Mouse (Mus musculus): Measurements from ENCODE around the gene Abcg4. TPM values are rescaled to one million over a fixed set of nuclear protein-coding genes. Genes with fewer than 3 reads are reported as not detected.

Abcg4 gene
- 28.7 and 33.5 TPM in 2 replicates for polyA plus RNA-seq (2012; rRNA removed)

GRCm38 (mm10) chr9:44288076-44288958 is at the start of gene Abcg4:
Abcg4 (minus strand) TSS chr9:44288615.

DNA sequence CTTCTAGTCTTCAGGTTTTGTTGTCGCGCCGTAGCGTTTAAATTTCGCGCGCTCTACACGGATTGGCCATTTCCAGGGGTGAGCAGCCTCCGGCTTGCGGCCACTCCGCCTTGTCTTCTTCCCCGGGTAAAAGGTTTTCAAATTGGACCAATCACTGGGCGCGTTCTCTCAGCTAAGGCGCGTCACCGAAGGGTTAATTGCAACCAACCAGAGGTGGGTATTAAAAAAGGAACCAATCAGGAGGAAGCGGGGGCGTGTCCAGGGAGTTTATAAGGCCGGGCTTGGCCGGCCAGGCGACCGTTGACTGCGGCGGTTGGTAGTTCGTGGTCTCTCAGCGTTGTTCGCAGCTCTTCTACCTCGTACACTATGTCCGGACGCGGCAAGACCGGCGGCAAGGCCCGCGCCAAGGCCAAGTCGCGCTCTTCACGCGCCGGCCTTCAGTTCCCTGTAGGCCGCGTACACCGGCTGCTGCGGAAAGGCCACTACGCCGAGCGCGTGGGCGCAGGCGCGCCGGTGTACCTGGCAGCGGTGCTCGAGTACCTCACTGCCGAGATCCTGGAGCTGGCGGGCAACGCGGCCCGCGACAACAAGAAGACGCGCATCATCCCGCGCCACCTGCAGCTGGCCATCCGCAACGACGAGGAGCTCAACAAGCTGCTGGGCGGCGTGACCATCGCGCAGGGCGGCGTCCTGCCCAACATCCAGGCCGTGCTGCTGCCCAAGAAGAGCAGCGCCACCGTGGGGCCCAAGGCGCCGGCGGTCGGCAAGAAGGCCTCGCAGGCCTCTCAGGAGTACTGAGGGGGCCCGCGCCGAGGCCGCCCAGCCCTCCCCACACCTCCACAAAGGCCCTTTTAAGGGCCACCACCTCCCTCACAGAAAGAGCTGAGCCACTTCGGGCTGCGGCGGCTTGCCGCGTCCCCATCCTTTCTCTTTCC is 46.2 kb upstream of the Abcg4 start, which contains the start of gene H2afx:
Gene H2afx, plus strand, starts transcription at position 299 of the 935 bp plus-strand sequence.

GRCm38 (mm10) chr9:44325768-44326370 is 37.5 kb upstream of the Abcg4 start, which contains the start of gene Dpagt1:
Dpagt1 (plus strand) TSS chr9:44326019.

DNA sequence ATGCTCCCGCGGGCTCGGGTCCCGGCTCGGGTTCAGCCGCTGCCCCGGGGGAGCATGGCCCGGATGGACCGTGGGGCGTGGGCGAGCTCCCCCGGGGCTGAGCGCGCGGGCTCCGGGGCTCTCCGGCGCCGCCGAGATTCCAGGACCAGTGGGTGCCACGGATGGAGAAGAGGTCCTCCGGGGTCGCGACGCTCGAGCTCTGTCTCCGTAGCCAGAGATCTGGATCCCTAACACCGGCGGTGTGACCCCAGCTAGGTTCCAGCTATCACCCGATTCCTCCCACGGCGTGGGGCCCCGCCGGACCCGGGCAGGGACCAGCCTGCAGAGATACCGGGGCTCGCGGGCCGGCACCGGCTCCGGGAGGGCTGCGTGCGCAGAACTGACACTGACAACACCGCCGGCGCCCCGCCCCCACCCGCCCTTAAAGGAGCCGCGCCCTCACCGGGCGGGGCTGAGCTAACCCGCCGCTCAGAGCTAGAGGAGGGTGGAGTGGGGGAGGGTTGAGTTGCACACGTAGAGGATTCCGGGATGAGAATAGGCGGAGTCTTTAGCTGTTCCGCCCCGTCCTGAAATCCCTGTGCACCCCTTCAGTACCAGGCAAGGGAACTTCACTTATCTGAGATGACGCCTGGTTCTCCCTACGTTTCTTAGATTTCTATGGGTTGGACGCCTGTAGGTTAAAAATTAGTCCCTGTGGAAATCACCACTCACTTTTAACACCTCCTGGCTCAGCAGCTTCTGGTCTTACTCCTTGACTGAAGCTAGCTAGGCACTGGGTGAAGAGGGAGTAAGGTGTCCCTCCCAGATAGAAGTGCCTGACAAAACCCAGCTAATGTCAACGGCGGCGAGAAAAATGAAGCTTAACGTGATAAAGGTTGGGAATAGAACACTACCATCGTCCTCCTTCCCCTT is 31.7 kb upstream of the Abcg4 start, which contains the start of gene C2cd2l:
Gene C2cd2l, minus strand, starts transcription at position 399 of the 912 bp plus-strand sequence.

GRCm38 (mm10) chr9:44305466-44306079 is 17.2 kb upstream of the Abcg4 start, which contains the start of gene Hinfp:
Hinfp (minus strand) TSS chr9:44305671.

GRCm38 (mm10) chr9:44268432-44268831 is 20.0 kb downstream of the Abcg4 start, which contains the start of gene Nlrx1:
Nlrx1 (minus strand) TSS chr9:44268599.

DNA sequence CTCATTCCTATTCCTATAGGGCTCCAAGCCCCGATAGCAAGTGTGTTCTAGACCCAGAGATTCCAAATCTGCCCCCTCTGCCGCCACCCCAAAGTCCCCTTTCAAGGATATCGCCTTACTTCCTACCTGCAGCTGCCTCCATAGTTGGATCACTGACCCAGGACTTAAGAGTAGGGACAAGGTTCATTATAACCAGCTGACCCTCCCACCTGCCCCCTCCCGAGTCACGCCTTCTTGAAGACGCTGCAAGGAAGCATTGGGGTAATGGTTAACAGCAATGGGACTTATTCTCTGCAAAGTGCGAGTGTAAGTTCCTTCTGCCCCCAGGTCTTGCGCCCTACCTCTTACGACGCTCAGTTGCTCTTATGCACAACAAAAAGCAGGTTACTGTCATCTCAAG is 37.1 kb downstream of the Abcg4 start, which contains the start of gene Pdzd3:
Gene Pdzd3, minus strand, starts transcription at position 158 of the 400 bp plus-strand sequence.

GRCm38 (mm10) chr9:44240399-44240798 is 48.0 kb downstream of the Abcg4 start, which contains the start of gene Ccdc153:
Ccdc153 (plus strand) TSS chr9:44240676.

DNA sequence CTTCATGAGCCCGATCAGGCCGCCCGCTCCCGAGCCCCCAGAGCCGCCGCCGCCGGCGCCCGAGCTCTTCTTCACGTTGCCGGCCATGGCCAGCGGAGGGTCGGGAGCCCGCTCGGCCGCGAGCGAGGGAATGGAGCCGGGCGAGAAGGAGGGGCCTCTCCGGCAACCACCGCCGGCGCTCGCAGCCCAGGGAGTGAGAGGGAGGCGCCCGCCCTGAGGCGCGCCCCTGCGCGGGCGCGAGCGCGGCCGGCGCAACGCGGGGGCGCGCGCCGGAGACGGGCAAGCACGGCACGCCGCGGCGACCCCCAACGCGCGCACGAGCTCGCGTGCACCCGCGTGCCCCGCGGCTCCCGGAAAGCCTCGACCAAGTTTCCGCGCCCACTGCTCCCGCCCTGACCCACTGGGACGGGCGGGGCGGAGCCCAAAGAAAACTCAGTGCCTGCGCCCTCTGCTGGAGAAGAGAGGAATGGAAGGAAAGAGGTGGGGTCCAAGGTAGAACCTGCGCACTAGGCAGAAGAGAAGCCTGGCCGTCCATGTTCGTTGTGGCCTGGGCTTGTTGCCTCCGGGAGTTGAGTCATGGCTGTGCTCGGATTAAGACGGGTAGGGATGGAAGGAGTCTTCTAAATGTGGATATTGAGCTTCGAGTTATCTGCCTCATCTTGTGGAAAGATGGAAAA is 54.5 kb downstream of the Abcg4 start, which contains the start of gene Cbl:
Gene Cbl, minus strand, starts transcription at position 248 of the 677 bp plus-strand sequence.

Other genes starting within 250 kb of the Abcg4 start
- gene Thy1, start 245.2 kb downstream of the Abcg4 start, polyA plus RNA-seq (2012; rRNA removed), result 0.39 and 0.58 TPM in 2 replicates
- gene Usp2, start 221.6 kb downstream of the Abcg4 start, polyA plus RNA-seq (2012; rRNA removed), result 0.37 and 0.48 TPM in 2 replicates
- not detected in 2 replicates for gene Mfrp, start 186.9 kb downstream of the Abcg4 start, polyA plus RNA-seq (2012; rRNA removed)
- gene C1qtnf5, start 181.4 kb downstream of the Abcg4 start, polyA plus RNA-seq (2012; rRNA removed), result 0.25 and 0.33 TPM in 2 replicates
- gene Gm49380, start 175.1 kb downstream of the Abcg4 start, polyA plus RNA-seq (2012; rRNA removed), result 0.02 TPM in 2 replicates
- 20.4 and 24.0 TPM in 2 replicates for gene Rnf26, start 175.1 kb downstream of the Abcg4 start, polyA plus RNA-seq (2012; rRNA removed)
- gene Mcam, start 154.1 kb downstream of the Abcg4 start, polyA plus RNA-seq (2012; rRNA removed), result 6.0 and 6.2 TPM in 2 replicates
- 3.9 and 4.7 TPM in 2 replicates for gene Cbl, start 54.6 kb downstream of the Abcg4 start, polyA plus RNA-seq (2012; rRNA removed)
- gene Ccdc153, start 47.9 kb downstream of the Abcg4 start, polyA plus RNA-seq (2012; rRNA removed), result not detected in 2 replicates
- gene Pdzd3, start 37.1 kb downstream of the Abcg4 start, polyA plus RNA-seq (2012; rRNA removed), result 0.02 and 0.03 TPM in 2 replicates
- 1.2 and 1.5 TPM in 2 replicates for gene Nlrx1, start 20.0 kb downstream of the Abcg4 start, polyA plus RNA-seq (2012; rRNA removed)
- gene Hinfp, start 17.1 kb upstream of the Abcg4 start, polyA plus RNA-seq (2012; rRNA removed), result 12.5 and 14.0 TPM in 2 replicates
- 11.9 and 13.1 TPM in 2 replicates for gene C2cd2l, start 31.7 kb upstream of the Abcg4 start, polyA plus RNA-seq (2012; rRNA removed)
- 13.1 and 16.7 TPM in 2 replicates for gene Dpagt1, start 37.4 kb upstream of the Abcg4 start, polyA plus RNA-seq (2012; rRNA removed)
- 143 and 182 TPM in 2 replicates for gene H2afx, start 46.1 kb upstream of the Abcg4 start, polyA plus RNA-seq (2012; rRNA removed)
- gene Hmbs, start 55.6 kb upstream of the Abcg4 start, polyA plus RNA-seq (2012; rRNA removed), result 813 and 945 TPM in 2 replicates
- gene Vps11, start 73.1 kb upstream of the Abcg4 start, polyA plus RNA-seq (2012; rRNA removed), result 8.6 and 11.2 TPM in 2 replicates
- gene Hyou1, start 90.9 kb upstream of the Abcg4 start, polyA plus RNA-seq (2012; rRNA removed), result 16.7 and 17.4 TPM in 2 replicates
- 14.2 and 17.2 TPM in 2 replicates for gene Slc37a4, start 108.2 kb upstream of the Abcg4 start, polyA plus RNA-seq (2012; rRNA removed)
- 841 and 918 TPM in 2 replicates for gene Rps25, start 118.5 kb upstream of the Abcg4 start, polyA plus RNA-seq (2012; rRNA removed)
- gene Trappc4, start 119.0 kb upstream of the Abcg4 start, polyA plus RNA-seq (2012; rRNA removed), result 23.7 and 28.8 TPM in 2 replicates
- gene Ccdc84, start 130.0 kb upstream of the Abcg4 start, polyA plus RNA-seq (2012; rRNA removed), result 15.2 and 18.8 TPM in 2 replicates
- gene Foxr1, start 152.5 kb upstream of the Abcg4 start, polyA plus RNA-seq (2012; rRNA removed), result not detected in 2 replicates
- 0.11 TPM in 1 of 2 replicates, not detected in the other for gene Upk2, start 166.4 kb upstream of the Abcg4 start, polyA plus RNA-seq (2012; rRNA removed)
- gene Bcl9l, start 194.2 kb upstream of the Abcg4 start, polyA plus RNA-seq (2012; rRNA removed), result 1.3 and 1.6 TPM in 2 replicates